Mouse (Mus musculus) heart, embryonic 11.5 days (tissue): ENCODE measurements at regions not wholly inside any gene's neighbourhood (a gene's known extent, or its start where the extent isn't known, plus 50 kb on each side); places are given as distances from the start of the nearest gene placed in this dataset.

Experiments used
- ATAC-seq: fragments of 200-750 bp; cut with Nextera tagmentation; replicated peaks from 2 replicates; pipeline ENCODE4 v1.8.0; 2017; ENCODE audit warnings: moderate library complexity; ENCODE audit not compliant: insufficient number of reproducible peaks, low FRiP score, low TSS enrichment
- H3K27ac ChIP-seq: fragments of 300-500 bp; sonication (generic); 2 replicates; pipeline ENCODE4 v1.5.1; 2014; ENCODE audit warnings: mild to moderate bottlenecking, low read depth, low read length
- H3K27me3 ChIP-seq: fragments of 300-500 bp; sonication (generic); 2 replicates; pipeline ENCODE4 v1.6.1; 2014; ENCODE audit warnings: mild to moderate bottlenecking, low read length, mixed read lengths; ENCODE audit not compliant: control insufficient read depth, insufficient read depth
- H3K36me3 ChIP-seq: fragments of 300-500 bp; sonication (generic); 2 replicates; pipeline ENCODE4 v1.6.1; 2014; ENCODE audit warnings: mild to moderate bottlenecking, low read length, moderate library complexity, mixed read lengths; ENCODE audit not compliant: control insufficient read depth, insufficient read depth
- H3K4me1 ChIP-seq: fragments of 300-500 bp; sonication (generic); 2 replicates; pipeline ENCODE4 v1.6.1; 2014; ENCODE audit warnings: low read length; ENCODE audit not compliant: control insufficient read depth, insufficient read depth
- H3K4me2 ChIP-seq: fragments of 300-500 bp; sonication (generic); 2 replicates; pipeline ENCODE4 v1.6.1; 2014; ENCODE audit warnings: mild to moderate bottlenecking, moderate library complexity
- H3K4me3 ChIP-seq: fragments of 300-500 bp; sonication (generic); 2 replicates; pipeline ENCODE4 v1.5.1; 2014; ENCODE audit warnings: low read depth, low read length
- H3K9ac ChIP-seq: fragments of 300-500 bp; sonication (generic); 2 replicates; pipeline ENCODE4 v1.6.1; 2014; ENCODE audit warnings: mild to moderate bottlenecking, low read depth, low read length, moderate library complexity
- H3K9me3 ChIP-seq: fragments of 300-500 bp; sonication (generic); replicated peaks from 2 replicates; pipeline ENCODE4 v1.6.1; 2016; ENCODE audit warnings: low read length; ENCODE audit not compliant: control insufficient read depth
- WGBS: fragments of 180-500 bp; shearing (Covaris S2); extraction: QIAGEN DNeasy Blood & Tissue Kit; methylation state at CpG from one replicate; pipeline ENCODE4 v1.1.7; 2014; ENCODE audit not compliant: insufficient replicate concordance; 5-methylcytosine and 5-hydroxymethylcytosine counted together

DNA sequence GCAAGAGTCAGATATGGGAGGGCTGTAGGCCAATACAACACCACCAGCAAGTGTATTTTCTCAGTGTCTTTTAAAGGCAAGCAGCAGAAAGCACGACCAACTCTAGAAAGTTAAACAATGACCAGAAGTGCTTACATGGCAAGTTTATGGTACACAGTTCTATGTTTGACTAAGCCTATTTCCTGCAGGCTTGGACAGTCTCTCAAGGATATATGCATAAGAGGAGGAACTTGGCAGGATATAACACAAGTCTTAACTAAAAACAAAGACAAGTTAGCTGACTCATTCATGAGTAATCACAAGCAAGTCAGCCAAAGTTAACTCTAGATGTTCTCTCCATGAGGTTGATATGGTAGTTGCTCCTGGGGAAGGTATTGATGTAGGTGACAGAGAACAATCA, 201.3 kb downstream of the Mbip start:
- H3K27ac ChIP-seq: no peak overlapping the region
- no peak overlapping the region for H3K4me2 ChIP-seq
- H3K9ac ChIP-seq: no peak overlapping the region
- H3K36me3 ChIP-seq: no peaks in the 10 kb centered on the region
- WGBS: 52% methylated on average over 1 of the region's 1 CpGs
- no peaks in the 10 kb centered on the region for H3K9me3 ChIP-seq
- no peak overlapping the region for H3K4me3 ChIP-seq
- no peak for ATAC-seq
- H3K27me3 ChIP-seq: no peaks in the 10 kb centered on the region
- H3K4me1 ChIP-seq: no peaks in the 10 kb centered on the region

DNA sequence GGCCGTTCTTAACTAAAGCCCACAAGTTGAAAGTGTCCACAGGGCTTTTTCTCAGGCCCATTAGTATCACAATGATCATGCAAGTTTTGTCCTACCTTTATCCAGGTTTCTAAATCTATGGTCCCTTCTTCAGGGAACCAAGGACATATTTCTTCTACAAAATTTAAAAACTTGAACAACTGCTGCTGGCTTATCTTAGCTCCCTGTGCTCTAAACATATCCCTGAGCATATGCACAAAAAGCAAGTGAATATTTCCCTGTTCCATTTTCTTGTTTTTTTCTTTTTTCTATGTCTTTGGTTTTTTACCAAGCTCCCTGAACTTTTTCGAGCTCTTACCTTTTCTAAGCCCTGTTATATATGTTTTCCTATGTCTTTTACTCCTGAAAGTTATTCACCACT, 201.9 kb downstream of the Mbip start:
- Histone ChIP-seq H3K9ac (no peak overlapping the region), H3K9me3 (no peaks in the 10 kb centered on the region), H3K27me3 (no peaks in the 10 kb centered on the region), H3K4me3 (no peak overlapping the region), H3K27ac (no peak overlapping the region), H3K4me2 (no peak overlapping the region), H3K36me3 (no peaks in the 10 kb centered on the region), H3K4me1 (no peaks in the 10 kb centered on the region)
- no peak for ATAC-seq
- WGBS: 63% methylated on average over 2 of the region's 2 CpGs

DNA sequence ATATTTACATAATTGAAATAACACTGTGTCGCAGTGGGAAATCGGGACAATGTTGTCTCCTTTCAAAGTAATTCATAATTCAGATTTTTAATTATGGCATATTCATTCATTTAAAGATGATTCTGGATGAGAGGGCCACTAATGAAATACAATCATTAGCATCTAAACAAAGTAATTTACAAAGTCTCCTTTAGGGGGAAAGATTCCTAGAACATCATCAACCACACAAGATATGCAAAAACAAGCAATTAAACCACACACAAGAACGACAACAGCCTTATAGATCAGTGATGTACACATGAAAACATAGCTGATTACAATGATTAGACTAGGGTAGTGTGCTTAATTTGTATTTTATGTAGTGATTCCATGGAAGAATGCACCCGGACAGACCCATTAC, 231.2 kb downstream of the Mbip start:
- Histone ChIP-seq H3K4me1 (no peaks in the 10 kb centered on the region), H3K27ac (no peak overlapping the region), H3K4me2 (no peak overlapping the region), H3K9me3 (no peaks in the 10 kb centered on the region), H3K36me3 (no peaks in the 10 kb centered on the region), H3K27me3 (no peaks in the 10 kb centered on the region), H3K4me3 (no peak overlapping the region), H3K9ac (no peak overlapping the region)
- ATAC-seq: no peak
- 80% methylated on average over 4 of the region's 4 CpGs for WGBS

DNA sequence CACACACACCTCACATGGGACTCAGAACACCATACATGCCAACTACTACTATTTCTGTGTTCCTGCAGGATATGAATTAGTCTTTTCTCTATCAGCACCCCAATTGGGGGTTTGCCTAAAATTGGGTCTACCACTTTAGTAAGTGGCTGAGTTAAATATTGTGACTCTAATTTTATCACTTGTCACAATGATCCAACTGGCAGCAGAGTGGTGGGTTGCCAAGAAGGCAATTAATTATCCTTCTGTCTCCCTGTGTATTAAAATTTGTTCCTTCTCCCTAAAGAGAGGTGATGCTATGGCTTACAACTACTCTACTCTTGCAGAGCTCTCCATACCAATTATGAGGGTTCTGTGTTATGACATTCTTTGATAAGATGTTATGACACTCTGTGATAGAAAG, 245.3 kb downstream of the Brms1l start:
- no peak overlapping the region for H3K27ac ChIP-seq
- no peak for ATAC-seq
- H3K27me3 ChIP-seq: no peaks in the 10 kb centered on the region
- H3K36me3 ChIP-seq: no peaks in the 10 kb centered on the region
- H3K9me3 ChIP-seq: no peaks in the 10 kb centered on the region
- no peak overlapping the region for H3K4me2 ChIP-seq
- no peaks in the 10 kb centered on the region for H3K4me1 ChIP-seq
- H3K4me3 ChIP-seq: no peak overlapping the region
- no peak overlapping the region for H3K9ac ChIP-seq

DNA sequence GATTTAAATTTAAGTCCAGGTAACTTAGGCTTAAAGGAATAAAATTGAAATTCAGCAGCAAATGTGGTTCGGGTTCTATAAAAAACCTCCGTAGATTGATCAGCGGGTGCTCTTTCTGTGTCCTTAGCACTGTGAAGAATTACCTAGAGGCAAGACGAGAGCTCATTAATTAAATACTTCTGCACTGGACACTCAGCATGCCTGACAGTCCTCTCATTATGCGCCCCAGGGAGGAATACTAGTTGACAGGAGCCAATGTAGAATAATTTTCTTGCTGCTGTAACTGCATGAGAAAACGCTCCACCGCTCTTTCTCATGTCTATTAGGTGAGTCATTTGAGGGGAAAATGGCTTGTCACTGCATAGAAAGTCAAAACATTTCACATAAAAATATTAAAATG, 228.1 kb downstream of the Brms1l start:
- Histone ChIP-seq H3K4me3 (no peak overlapping the region), H3K36me3 (no peaks in the 10 kb centered on the region), H3K4me1 (no peaks in the 10 kb centered on the region), H3K9me3 (no peaks in the 10 kb centered on the region), H3K9ac (no peak overlapping the region), H3K27me3 (no peaks in the 10 kb centered on the region), H3K4me2 (no peak overlapping the region), H3K27ac (no peak overlapping the region)
- WGBS: 79% methylated on average over 7 of the region's 7 CpGs
- no peak for ATAC-seq

DNA sequence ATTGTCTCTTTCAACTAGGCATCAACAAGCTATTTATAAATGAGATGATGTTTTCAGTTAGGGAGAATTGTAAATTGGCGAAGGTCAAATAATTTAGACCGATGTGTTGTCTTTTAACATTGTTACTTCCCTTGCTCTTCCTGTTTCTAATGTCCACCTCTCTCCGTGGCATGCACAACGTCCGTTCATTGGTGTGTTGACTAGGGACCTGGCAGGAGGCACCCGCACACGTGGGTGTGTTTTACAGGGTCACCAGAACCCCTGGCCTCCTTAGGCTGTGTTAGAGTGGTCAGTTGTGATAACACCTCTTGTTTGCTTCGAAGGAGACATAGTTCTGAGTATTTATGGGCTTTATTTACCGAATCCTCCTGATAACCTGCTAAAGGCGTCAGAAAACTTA, 222.8 kb downstream of the Brms1l start:
- H3K4me3 ChIP-seq: no peak overlapping the region
- WGBS: 73% methylated on average over 10 of the region's 10 CpGs
- no peaks in the 10 kb centered on the region for H3K4me1 ChIP-seq
- no peaks in the 10 kb centered on the region for H3K36me3 ChIP-seq
- no peak overlapping the region for H3K9ac ChIP-seq
- no peaks in the 10 kb centered on the region for H3K9me3 ChIP-seq
- no peaks in the 10 kb centered on the region for H3K27me3 ChIP-seq
- no peak overlapping the region for H3K27ac ChIP-seq
- H3K4me2 ChIP-seq: no peak overlapping the region
- no peak for ATAC-seq

DNA sequence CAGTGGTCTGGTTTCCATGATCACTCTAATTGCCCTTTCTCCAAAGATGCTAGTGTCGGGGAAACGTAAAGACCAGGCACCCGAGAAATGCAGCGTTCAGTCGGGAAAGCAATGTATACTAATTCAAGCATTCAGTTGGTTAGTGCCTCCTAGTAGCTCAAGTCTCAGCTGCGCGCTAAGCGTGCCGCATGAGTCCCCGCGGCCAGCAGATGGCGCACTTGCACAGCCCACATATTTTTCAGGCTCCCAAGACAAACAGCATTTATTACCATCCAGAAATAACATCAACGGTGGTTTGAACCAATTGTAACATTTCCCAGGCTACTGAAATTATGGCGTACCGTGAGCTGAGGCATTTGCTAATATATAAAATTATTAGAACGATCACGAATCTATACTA, 222.3 kb downstream of the Brms1l start:
- no peaks in the 10 kb centered on the region for H3K27me3 ChIP-seq
- no peak overlapping the region for H3K27ac ChIP-seq
- H3K4me1 ChIP-seq: no peaks in the 10 kb centered on the region
- WGBS: 13% methylated on average over 17 of the region's 17 CpGs
- no peak overlapping the region for H3K4me2 ChIP-seq
- H3K4me3 ChIP-seq: no peak overlapping the region
- H3K9ac ChIP-seq: no peak overlapping the region
- H3K36me3 ChIP-seq: no peaks in the 10 kb centered on the region
- H3K9me3 ChIP-seq: no peaks in the 10 kb centered on the region
- ATAC-seq: no peak

DNA sequence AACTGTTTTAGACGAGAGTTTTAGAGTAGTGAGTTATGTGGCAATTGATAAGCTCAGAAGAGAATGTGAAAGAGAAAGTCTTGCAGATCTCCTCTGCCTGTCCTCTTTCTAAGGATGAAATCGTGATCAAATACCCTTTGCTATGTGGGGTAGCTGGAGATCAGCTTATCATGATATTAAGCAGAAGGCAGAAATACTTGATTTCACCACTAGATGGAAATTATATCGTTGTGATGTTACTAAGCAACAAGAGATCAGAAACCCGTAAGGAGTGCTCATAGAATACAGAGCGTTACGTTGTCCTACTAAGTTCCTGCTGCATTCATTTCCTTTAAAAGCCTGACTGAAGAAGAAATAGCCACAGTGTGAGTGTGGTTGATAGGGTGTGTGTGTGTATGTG, 219.3 kb downstream of the Brms1l start:
- no peaks in the 10 kb centered on the region for H3K36me3 ChIP-seq
- H3K9ac ChIP-seq: no peak overlapping the region
- no peaks in the 10 kb centered on the region for H3K9me3 ChIP-seq
- H3K4me2 ChIP-seq: no peak overlapping the region
- no peak overlapping the region for H3K4me3 ChIP-seq
- H3K27ac ChIP-seq: no peak overlapping the region
- H3K27me3 ChIP-seq: no peaks in the 10 kb centered on the region
- H3K4me1 ChIP-seq: no peaks in the 10 kb centered on the region
- 67% methylated on average over 6 of the region's 6 CpGs for WGBS
- no peak for ATAC-seq

DNA sequence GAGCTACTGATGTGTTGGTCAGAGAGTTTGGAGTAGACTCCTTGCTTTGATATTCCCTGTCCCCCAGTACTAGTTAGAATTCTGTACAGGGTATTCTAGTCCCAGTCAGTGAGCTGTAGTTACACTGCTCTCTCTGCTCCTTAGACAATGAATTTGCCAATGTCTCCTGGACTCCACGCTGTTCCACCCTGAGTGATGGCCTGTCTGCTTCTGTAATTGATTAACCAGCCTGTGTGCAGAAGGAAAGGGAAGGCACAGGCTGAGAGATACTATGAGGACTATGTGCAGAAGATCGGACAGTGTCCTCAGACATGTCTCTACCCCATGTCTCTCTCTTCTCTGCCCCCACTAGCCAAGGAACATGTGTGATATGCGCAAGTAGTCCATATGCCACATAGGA, 209.9 kb downstream of the Brms1l start:
- Histone ChIP-seq H3K9me3 (no peaks in the 10 kb centered on the region), H3K4me1 (no peaks in the 10 kb centered on the region), H3K27me3 (no peaks in the 10 kb centered on the region), H3K4me2 (no peak overlapping the region), H3K9ac (no peak overlapping the region), H3K4me3 (no peak overlapping the region), H3K27ac (no peak overlapping the region), H3K36me3 (no peaks in the 10 kb centered on the region)
- WGBS: 86% methylated on average over 3 of the region's 3 CpGs
- ATAC-seq: no peak
